Mouse (Mus musculus) myocyte (in vitro differentiated cells): ENCODE results near the gene Stox2. TPM values are rescaled to one million over a fixed set of nuclear protein-coding genes. Genes with fewer than 3 reads are reported as not detected.
"Not testable (repeated sequence)": the region's sequence is repeated elsewhere in the genome, so short reads cannot be mapped to it uniquely, and the experiment has no call there.

Source experiments
- H3K27me3 ChIP-seq: one replicate; pipeline ENCODE4 v1.6.1; 2011; ENCODE audit not compliant: control insufficient read depth, insufficient read depth, insufficient read length
- H3K36me3 ChIP-seq: one replicate; pipeline ENCODE4 v1.6.1; 2011; ENCODE audit not compliant: control insufficient read depth, insufficient read depth
- H3K4me2 ChIP-seq: one replicate; pipeline ENCODE4 v1.6.1; 2011; ENCODE audit warnings: low read depth, control low read depth
- H3K4me3 ChIP-seq: one replicate; pipeline ENCODE4 v1.5.1; 2011; ENCODE audit warnings: mild to moderate bottlenecking, control low read depth, moderate library complexity
- H3K79me2 ChIP-seq: one replicate; pipeline ENCODE4 v1.6.1; 2011; ENCODE audit not compliant: control insufficient read depth, insufficient read depth
- H3ac ChIP-seq: one replicate; pipeline ENCODE4 v1.6.1; 2011; ENCODE audit not compliant: control insufficient read depth, insufficient read length
- CEBPB ChIP-seq: IDR thresholded peaks from 2 replicates; pipeline ENCODE4 v1.6.1; 2011; ENCODE audit warnings: mild to moderate bottlenecking, moderate library complexity; ENCODE audit not compliant: poor library complexity, insufficient read depth, severe bottlenecking
- E2F4 ChIP-seq: IDR thresholded peaks from one replicate; pipeline ENCODE4 v1.6.1; 2011; ENCODE audit warnings: mild to moderate bottlenecking, control low read depth, moderate library complexity; ENCODE audit not compliant: insufficient read depth
- MAX ChIP-seq: IDR thresholded peaks from one replicate; pipeline ENCODE4 v1.6.1; 2011; ENCODE audit warnings: low read depth, mild to moderate bottlenecking, control low read depth
- MYOD1 ChIP-seq, 3 experiments: IDR thresholded peaks; one replicate each; pipeline ENCODE4 v1.6.1; 2011; ENCODE audit warnings: control low read depth in 2 of 3, low read depth in 2 of 3, mild to moderate bottlenecking in 2 of 3, moderate library complexity in 1 of 3; ENCODE audit not compliant: insufficient read length in 2 of 3, control insufficient read depth in 1 of 3
- MYOG ChIP-seq, 3 experiments: IDR thresholded peaks; one replicate each; pipeline ENCODE4 v1.6.1; 2011; ENCODE audit warnings: control low read depth in 2 of 3, low read depth in 2 of 3, mild to moderate bottlenecking in 2 of 3; ENCODE audit not compliant: insufficient read length in 2 of 3, control insufficient read depth in 1 of 3, insufficient read depth in 1 of 3
- POLR2A ChIP-seq: IDR thresholded peaks from one replicate; pipeline ENCODE4 v1.6.1; 2011; ENCODE audit warnings: low read depth, mild to moderate bottlenecking, control low read depth, moderate library complexity; ENCODE audit not compliant: insufficient read length
- POLR2AphosphoS2 ChIP-seq: IDR thresholded peaks from one replicate; pipeline ENCODE4 v1.6.1; 2011; ENCODE audit warnings: low read depth, control low read depth; ENCODE audit not compliant: insufficient read length
- REST ChIP-seq: IDR thresholded peaks from one replicate; pipeline ENCODE4 v1.6.1; 2011; ENCODE audit warnings: mild to moderate bottlenecking, control low read depth, moderate library complexity; ENCODE audit not compliant: insufficient read depth, insufficient read length
- SRF ChIP-seq: IDR thresholded peaks from one replicate; pipeline ENCODE4 v1.6.1; 2011; ENCODE audit warnings: low read depth; ENCODE audit not compliant: control insufficient read depth, insufficient read length
- TCF12 ChIP-seq: IDR thresholded peaks from one replicate; pipeline ENCODE4 v1.6.1; 2011; ENCODE audit warnings: mild to moderate bottlenecking, control low read depth; ENCODE audit not compliant: poor library complexity, insufficient read depth, severe bottlenecking
- TCF3 ChIP-seq: IDR thresholded peaks from one replicate; pipeline ENCODE4 v1.6.1; 2011; ENCODE audit warnings: low read depth, control low read depth; ENCODE audit not compliant: insufficient read length
- USF1 ChIP-seq: IDR thresholded peaks from one replicate; pipeline ENCODE4 v1.6.1; 2011; ENCODE audit warnings: low read depth, mild to moderate bottlenecking, control low read depth, moderate library complexity
- polyA plus RNA-seq: library from polyadenylated mRNA; unstranded; fragments of >200 nt; fragmentation: generic; extraction: Trizol; gene quantifications from one replicate; pipeline ENCODE4 v1.2.1, GENCODE M21; 2012; ENCODE audit warnings: missing spikeins

Gene Stox2
- polyA plus RNA-seq, 1 experiment: not detected

DNA sequence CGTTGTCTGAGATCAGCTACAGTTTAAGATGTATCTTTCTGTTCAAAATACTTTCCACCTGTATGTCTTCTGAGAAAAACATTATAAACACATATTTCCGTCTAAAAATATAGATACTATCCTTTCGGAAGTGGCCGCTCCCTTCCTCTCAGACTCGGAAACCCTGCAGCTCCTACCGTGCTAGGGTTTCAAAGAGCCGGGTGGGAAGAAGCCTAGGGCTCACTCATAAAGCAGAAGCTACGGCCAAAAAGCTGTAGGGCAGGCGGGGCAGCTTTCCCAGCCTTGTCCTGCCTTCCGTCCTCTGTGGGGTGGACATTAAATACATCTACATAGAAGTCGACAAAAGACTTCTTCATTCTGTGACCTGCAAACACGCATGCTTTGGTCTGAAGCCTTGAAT is 6.9 kb downstream of the Stox2 start:
- TF ChIP-seq POLR2A (no peak), MYOG (IDR thresholded peaks at IDR 0.05; ENCODE audit: control insufficient read depth in 1 of 3, insufficient read depth in 1 of 3, insufficient read length in 2 of 3, low read depth in 2 of 3) (no peak), MYOD1 (IDR thresholded peaks at IDR 0.05; ENCODE audit: control insufficient read depth in 1 of 3, insufficient read length in 2 of 3, low read depth in 2 of 3) (no peak), USF1 (no peak), REST (no peak), TCF3 (no peak), CEBPB (no peak), TCF12 (no peak), SRF (no peak), E2F4 (no peak), MAX (no peak), POLR2AphosphoS2 (no peak)
- Histone ChIP-seq H3K4me2 (no peak overlapping the region), H3ac (no peak overlapping the region), H3K27me3 (no peaks in the 10 kb centered on the region), H3K36me3 (no peaks in the 10 kb centered on the region), H3K4me3 (no peak overlapping the region), H3K79me2 (no peaks in the 10 kb centered on the region)

DNA sequence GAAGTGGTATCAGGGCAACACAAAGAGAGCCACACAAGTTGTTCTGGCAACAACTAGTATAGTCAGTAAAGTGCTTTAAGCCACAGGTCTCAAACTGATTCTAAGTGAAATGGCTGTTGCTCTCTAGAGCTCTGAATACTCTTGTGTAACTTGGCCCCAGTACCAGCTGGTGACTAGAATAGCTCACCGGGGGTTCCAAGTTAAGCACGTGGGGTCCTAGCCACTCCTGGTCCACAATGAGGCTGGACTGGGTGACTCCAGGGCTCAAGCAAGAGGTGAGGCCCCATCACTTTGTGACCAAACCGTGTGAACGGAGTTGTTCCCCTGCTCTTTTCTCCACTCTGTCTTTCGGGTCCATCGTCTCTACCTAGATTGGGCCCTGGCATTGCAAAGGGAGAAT is 8.2 kb downstream of the Stox2 start:
- Histone ChIP-seq H3K79me2 (no peaks in the 10 kb centered on the region), H3K36me3 (no peaks in the 10 kb centered on the region), H3K27me3 (no peaks in the 10 kb centered on the region), H3ac (no peak overlapping the region), H3K4me2 (no peak overlapping the region), H3K4me3 (no peak overlapping the region)
- TF ChIP-seq POLR2A: no peak
- no peak for TF ChIP-seq MYOG (IDR thresholded peaks at IDR 0.05; ENCODE audit: control insufficient read depth in 1 of 3, insufficient read depth in 1 of 3, insufficient read length in 2 of 3, low read depth in 2 of 3)
- no peak for TF ChIP-seq MYOD1 (IDR thresholded peaks at IDR 0.05; ENCODE audit: control insufficient read depth in 1 of 3, insufficient read length in 2 of 3, low read depth in 2 of 3)
- no peak for TF ChIP-seq TCF12
- no peak for TF ChIP-seq MAX
- TF ChIP-seq USF1: no peak
- no peak for TF ChIP-seq SRF
- TF ChIP-seq E2F4: no peak
- no peak for TF ChIP-seq TCF3
- no peak for TF ChIP-seq POLR2AphosphoS2
- TF ChIP-seq REST: no peak
- TF ChIP-seq CEBPB: no peak

DNA sequence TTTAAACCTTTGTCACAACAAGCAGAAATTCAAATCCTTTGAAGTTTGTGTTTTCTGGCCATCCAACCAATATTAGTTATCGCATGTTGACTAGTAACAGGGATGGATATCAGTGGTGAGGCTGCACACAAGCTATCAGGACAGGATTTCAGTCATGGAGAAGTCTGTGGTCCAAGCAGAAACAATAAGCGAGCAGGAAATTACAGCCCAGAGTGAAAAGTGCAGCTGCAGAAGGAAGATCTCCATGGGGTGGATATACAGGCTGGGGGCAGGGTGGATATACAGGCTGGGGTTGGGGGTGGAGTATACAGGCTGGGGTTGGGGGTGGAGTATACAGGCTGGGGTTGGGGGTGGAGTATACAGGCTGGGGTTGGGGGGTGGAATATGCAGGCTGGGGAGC is 10.3 kb downstream of the Stox2 start:
- TF ChIP-seq MYOD1 (IDR thresholded peaks at IDR 0.05; ENCODE audit: control insufficient read depth in 1 of 3, insufficient read length in 2 of 3, low read depth in 2 of 3) (no peak), SRF (no peak), MAX (no peak), USF1 (no peak), E2F4 (no peak), POLR2A (no peak), CEBPB (no peak), REST (no peak), POLR2AphosphoS2 (no peak), TCF3 (no peak), TCF12 (no peak), MYOG (IDR thresholded peaks at IDR 0.05; ENCODE audit: control insufficient read depth in 1 of 3, insufficient read depth in 1 of 3, insufficient read length in 2 of 3, low read depth in 2 of 3) (no peak)
- H3K4me3 ChIP-seq: no peak overlapping the region
- H3K4me2 ChIP-seq: no peak overlapping the region
- H3K36me3 ChIP-seq: no peaks in the 10 kb centered on the region
- H3K79me2 ChIP-seq: no peaks in the 10 kb centered on the region
- no peaks in the 10 kb centered on the region for H3K27me3 ChIP-seq
- no peak overlapping the region for H3ac ChIP-seq

DNA sequence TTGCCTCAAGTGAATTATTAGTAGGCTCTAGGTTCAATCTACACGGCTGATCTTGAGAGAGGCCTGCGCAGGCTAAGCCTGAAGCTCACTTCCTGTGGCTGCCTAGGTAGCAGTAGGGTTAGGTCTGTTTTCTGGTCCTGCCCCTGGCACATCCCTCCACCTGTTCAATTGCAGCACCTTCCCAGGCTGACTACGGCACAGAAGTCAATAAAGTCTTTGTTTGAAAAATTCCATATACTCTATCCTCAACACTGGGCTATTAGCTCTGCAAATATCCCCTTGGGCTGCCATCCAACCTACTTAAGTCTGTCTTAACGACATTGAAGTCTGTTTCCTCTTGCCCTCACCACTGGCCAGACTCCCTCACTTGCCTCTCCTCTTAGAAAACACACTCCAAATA is 10.8 kb downstream of the Stox2 start:
- TF ChIP-seq POLR2AphosphoS2: no peak
- TF ChIP-seq MYOG (IDR thresholded peaks at IDR 0.05; ENCODE audit: control insufficient read depth in 1 of 3, insufficient read depth in 1 of 3, insufficient read length in 2 of 3, low read depth in 2 of 3): no peak
- TF ChIP-seq USF1: no peak
- no peak for TF ChIP-seq TCF3
- TF ChIP-seq SRF: no peak
- Histone ChIP-seq H3K4me3 (no peak overlapping the region), H3ac (no peak overlapping the region), H3K79me2 (no peaks in the 10 kb centered on the region), H3K27me3 (no peaks in the 10 kb centered on the region), H3K36me3 (no peaks in the 10 kb centered on the region), H3K4me2 (no peak overlapping the region)

DNA sequence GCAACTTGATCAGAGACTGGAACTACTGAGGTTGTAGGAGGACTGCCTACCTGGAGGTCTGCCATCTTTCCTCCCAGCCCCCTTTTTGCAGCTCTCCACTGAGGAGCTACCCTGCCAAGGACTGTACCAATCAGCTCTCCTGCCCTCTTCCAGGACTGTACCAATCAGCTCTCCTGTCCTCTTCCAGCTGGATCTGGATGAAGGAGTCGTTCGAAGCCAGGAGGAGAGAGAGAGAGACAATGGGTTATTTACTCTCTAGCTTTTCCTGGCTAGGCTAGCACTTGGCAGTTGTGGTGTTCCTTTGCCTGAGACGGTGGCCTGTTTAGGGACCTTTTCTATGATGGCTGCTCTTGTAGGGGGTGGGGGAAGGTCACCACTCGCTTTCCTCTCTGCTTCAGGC is 14.9 kb downstream of the Stox2 start:
- Histone ChIP-seq H3K4me2 (no peak overlapping the region), H3K27me3 (no peaks in the 10 kb centered on the region), H3K36me3 (no peaks in the 10 kb centered on the region), H3ac (no peak overlapping the region), H3K4me3 (no peak overlapping the region), H3K79me2 (no peaks in the 10 kb centered on the region)
- TF ChIP-seq POLR2A (no peak), TCF3 (no peak), CEBPB (no peak), MAX (no peak), MYOG (IDR thresholded peaks at IDR 0.05; ENCODE audit: control insufficient read depth in 1 of 3, insufficient read depth in 1 of 3, insufficient read length in 2 of 3, low read depth in 2 of 3) (no peak), E2F4 (no peak), MYOD1 (IDR thresholded peaks at IDR 0.05; ENCODE audit: control insufficient read depth in 1 of 3, insufficient read length in 2 of 3, low read depth in 2 of 3) (no peak), TCF12 (no peak), USF1 (no peak), REST (no peak), POLR2AphosphoS2 (no peak), SRF (no peak)

DNA sequence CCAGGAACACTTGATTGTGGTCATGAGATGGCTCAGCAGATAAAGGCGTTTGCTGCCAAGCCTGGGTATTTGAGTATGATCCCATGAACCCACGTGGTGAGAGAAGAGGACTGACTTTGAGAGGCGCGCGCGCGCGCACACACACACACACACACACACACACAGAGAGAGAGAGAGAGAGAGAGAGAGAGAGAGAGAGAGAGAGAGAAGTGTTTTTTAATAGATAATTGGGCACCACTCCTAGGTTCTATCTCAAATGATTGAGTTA is 32.0 kb downstream of the Stox2 start:
- not testable (repeated sequence) for H3K79me2 ChIP-seq, H3K4me3 ChIP-seq, H3ac ChIP-seq, H3K36me3 ChIP-seq, H3K4me2 ChIP-seq, H3K27me3 ChIP-seq
